Mouse (Mus musculus): ENCODE data around the gene Phactr4. TPM values are rescaled to one million over a fixed set of nuclear protein-coding genes. Genes with fewer than 3 reads are reported as not detected.

Phactr4 gene
- total RNA-seq, 4 experiments from 2014 or later = 10.2 to 13.1 (median 10.9) TPM

DNA sequence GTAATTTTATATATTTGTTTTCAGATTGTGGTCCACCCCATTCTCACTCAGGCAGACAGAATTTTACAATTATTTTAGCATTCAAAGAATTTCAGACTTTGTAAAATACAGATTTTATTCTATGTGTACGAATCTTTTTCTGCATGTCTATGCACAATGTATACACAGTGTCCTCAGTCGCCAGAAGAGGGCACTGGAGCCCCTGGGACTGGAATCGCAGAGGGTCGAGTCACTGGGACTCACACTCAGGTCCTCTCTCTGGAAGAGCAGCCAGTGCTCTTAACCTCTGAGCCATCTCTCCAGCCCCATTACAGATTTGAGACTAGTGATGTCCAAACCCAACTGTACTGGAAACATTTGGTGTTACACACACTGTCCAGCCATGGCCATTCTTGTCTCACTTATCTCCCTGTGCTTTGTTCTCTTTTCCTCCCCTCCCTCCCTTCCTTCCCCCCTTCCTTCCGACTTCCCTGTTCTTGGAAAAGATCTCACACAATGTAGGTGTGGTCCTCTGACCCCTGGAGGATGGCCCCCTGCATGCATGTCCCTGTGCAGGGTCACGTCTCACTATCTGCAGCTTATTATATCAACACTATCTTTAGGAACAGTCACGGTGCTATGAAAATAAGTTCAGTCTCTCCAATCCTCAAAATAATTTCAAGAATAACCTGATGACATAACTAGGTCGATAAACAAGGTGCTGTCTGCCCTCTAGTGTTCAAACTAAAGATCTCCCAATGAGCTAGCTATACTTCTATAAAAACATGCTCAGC is 10.8 kb downstream of the Phactr4 start:
- DNase-seq (ENCODE audit: low spot score in 2 of 2) = no peak

DNA sequence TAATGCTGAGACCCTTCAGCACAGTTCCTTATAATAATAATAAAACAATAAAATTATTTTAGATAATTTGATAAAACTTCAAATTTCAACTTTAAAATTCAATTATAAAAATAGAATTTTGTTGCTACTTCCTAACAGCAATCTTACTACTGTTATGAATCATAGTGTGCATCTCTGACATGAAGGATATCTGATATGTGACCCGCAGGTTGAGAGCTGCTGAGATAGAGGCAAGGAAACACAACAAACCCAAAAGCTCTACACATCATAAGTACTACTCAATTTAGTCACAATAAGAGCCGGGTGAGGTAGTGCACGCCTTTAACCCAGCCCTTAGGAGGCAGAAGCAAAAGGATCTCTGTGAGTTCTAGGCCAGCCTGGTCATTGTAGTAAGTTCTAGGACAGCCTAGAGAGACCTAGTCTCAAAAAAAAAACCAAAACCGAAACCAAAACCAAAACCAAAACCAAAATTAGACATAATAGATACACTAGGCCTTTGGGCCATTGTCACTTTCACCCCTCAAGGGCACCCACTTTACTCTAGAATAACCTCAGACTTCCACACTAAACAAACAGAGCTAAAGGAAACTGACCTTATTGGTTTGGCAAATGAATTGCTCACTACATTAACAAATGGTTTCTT is 12.6 kb downstream of the Phactr4 start:
- DNase-seq (ENCODE audit: low spot score in 2 of 2) = no peak

DNA sequence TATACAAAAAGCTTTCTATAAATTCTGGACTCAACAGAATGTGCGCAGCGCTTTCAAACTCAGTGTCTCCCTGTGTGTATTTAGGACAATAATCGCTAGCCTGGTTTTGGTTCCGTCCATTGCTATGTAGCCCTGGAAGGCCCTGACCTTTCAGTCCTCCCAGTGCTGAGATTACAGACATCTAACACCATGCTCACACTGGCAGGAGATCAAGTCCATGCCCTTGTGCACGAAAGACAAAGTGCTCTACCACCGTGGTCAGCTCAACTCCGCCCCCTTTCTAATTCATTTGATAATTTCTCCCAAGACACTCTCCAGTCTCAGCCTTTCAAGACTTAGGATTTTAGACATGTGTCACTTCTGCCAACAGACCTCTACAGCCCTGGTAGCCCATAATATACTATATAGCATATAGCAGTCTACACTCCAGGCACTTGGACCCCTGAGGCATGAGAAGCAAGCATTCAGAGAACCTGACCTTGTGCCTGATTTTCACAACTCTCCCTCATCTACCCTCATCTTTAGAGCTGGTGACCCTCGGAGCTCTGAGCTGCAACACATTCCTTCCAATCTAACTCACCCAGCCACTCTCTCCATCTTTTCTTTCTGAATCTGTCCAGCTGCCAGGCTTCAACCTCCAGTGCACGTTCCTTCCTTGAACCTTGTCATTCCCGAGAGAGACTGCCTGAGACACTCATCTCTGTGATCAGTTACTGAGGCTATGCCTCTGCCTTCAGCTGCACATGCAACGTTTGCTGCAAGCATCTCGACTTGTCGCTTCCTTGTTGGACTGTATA is 15.7 kb downstream of the Phactr4 start:
- DNase-seq (ENCODE audit: low spot score in 2 of 2) = peak; percentile 22 to 45

DNA sequence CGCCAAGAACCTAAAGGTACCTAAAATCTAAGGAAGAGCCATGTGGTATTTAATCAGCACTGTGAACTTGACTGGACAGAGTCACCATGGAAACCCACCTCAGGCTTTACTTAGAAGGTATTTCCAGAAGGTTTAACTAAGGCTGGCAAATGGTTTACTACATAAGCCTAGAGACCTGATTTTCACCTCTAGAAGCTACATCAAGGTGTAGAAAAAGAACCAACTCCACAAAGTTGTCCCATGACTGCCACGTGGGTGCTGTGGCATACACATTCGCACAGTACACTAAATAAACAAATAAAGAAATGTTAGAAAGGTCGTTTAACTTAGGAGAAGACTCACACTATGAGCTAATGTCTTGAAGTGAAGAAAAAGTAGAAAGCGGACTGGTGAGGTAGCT is 17.7 kb downstream of the Phactr4 start:
- DNase-seq (ENCODE audit: low spot score in 2 of 2) = no peak

DNA sequence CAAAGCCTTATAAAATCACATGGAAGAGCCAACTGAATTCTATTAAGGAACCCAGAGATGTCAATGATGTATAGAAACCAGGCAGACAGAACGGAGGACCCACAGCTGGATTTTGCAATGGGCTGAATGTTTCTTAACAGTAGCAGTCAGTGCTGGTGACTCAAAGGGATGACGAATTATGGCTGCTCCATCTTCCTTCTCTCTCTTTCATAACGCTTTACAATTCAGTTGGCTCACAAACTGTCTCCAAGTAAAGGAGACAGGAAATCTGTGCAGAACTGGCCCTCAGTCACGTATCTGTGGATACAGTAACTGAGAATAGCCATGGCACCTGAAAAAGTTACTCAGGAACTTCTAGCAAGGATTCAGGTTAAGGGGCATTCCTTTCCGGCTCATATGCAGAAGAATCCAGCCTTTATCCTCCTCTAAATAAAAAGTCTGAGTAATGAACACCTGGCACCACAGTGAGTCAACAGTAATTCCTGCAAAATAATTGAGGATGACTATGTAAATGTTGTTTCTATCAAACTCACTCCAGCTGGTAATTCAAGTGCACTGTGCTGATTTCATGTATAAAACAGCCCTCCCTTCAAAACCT is 19.1 kb downstream of the Phactr4 start:
- no peak for DNase-seq (ENCODE audit: low spot score in 2 of 2)

DNA sequence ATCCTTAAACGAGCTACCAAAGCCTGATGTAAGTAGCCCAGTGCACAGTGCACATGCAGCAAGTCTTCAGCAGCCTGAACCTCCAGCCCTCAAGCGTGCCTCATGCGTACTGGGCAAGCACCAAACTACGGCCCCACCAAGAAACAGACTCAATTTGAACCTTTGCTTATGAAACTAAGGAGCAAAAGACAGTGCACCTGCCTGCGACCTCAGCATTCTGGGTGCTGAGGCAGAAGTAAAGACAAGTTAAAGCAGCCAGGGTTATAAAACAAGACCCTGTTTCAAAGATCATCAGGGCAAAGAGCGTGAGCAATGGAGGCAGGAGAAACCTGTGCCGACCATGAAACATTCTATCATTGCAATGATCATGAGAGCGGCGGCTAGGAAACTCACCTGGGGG is 21.3 kb downstream of the Phactr4 start:
- DNase-seq (ENCODE audit: low spot score in 2 of 2) = no peak

DNA sequence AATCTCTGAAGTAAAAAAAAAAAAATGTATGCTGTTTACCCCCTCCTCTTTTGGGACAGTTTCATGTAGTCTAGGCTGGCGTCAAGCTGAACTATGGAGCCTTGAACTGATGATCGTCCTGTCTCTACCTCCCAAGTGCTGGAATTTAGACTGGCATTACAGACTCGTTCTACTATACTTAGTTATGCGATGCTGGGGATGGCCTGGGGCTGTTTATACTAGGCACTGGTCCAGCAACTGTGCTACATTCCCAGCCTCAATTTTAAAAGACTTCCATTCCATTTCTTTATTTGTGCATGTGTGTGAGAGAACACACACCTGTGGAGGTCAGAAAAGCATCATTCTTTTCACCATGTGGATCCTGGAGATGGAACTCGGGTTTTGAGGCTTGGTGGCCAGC is 23.4 kb downstream of the Phactr4 start:
- no peak for DNase-seq (ENCODE audit: low spot score in 2 of 2)

DNA sequence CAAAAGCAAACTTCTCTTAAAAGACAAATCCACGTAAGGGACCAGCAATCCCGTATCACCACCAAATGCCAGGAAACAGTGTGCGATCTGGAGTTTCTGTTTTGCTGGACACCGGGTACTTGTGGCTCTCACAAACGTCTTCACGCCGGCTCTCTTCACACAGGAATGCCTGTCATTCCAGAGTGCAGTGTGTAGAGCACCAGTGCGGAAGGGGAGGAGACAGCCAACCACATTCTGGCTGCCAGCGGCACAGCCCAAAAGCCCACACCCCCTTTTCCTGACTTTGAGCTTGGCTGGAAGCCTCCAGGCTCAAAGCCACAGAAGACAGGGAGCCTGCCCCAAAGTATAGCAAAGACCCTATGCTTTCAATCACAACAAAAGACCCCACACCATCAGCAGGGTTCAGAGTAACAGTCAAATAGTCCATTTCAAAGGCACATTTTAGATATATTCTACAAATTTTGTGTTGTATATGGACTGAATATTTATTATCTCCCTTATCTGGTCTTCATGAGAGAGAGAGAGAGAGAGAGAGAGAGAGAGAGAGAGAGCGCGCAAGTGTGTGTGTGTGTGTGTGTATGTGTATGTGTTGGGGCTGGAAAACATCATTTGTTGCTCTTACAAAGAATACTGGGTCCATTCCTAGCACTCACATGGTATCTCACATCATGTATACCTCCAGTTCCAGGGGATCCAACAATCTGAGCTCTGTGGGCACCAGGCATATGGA is 24.1 kb downstream of the Phactr4 start:
- peak; percentile 55 to 60 for DNase-seq (ENCODE audit: low spot score in 2 of 2)

DNA sequence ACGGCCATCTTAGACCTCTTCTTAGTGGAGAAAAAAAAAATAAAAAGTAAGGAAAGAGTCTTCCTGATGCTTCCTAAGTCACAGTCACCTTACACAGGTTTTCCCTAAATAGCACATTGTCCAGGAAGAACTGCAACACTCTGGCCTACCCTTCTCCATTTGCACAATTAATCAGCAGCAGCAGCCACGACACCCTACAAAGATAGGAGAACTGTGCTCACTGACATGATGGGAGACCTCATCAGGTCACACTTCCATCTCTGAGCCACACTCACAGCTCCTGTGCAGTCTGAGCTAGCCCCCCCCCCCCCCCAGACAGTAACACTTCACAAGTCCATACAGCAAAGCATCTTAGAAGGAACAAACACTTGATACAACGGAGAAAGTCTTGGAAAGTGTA is 25.2 kb downstream of the Phactr4 start:
- DNase-seq (ENCODE audit: low spot score in 2 of 2) = no peak

DNA sequence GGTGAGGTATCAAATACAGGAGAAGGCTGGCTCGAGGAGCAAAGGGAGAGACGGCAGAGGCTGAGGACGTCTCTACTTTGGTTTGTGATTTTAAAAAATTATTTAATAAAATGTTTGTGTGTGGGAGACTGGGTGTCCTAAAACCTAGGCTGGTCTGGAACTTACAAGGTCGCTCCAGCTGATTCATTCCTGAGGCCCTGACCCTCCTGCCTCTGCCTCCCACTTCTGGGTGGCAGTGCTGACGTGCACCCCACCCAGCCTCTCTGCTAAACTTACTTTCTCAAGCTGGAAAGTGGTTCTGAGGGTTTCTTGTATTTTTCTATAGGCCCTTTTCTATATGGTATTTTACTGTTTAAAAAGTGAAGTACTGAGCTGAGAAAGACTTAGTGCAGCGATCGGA is 26.0 kb downstream of the Phactr4 start:
- no peak for DNase-seq (ENCODE audit: low spot score in 2 of 2)

DNA sequence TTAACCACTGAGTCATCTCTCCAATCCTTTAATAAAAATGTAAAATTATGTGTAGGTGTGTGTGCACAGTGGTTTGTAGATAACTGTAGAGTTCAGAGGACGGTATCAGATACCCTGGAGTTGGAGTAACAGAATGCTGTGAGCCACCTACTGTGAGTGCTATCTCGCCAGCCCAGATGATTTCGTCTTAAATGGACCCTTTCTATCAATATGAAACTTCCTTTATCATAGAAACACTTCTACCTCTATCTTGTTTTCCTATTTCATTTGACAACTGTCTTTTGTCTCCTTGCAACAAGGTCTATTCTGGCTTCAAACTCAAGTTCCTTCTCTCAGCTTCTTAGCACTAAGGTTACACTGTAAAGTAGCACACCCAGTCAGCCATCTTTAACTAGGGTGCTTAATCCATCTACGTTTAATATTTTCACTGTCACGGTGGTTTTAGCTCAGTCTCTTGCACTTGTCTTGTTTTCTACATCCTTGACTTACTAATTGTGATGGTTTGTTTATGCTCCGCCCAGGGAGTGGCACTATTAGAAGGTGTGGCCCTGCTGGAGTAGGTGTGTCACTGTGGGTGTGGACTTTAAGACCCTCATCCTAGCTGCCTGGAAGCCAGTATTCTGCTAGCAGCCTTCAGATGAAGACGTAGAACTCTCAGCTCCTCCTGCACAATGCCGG is 31.1 kb downstream of the Phactr4 start:
- no peak for DNase-seq (ENCODE audit: low spot score in 2 of 2)

DNA sequence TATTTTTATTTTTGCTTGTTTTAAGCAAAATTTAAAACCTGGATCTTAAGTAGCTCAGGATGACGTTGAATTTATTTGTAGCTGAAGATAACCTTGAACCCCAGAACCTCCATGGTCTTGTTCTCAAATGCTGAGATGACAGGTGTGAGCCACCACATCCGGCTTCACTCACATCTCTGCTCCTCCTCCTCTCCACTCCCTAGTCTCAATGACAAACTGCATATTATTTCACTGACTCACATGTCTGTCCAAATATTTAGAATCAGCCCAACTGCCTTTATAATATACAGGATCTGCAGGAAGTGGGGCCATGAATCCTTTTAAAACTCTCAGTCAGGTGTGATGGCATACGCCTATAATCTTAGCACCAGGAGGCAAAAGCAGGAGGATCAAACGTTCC is 33.0 kb downstream of the Phactr4 start:
- no peak for DNase-seq (ENCODE audit: low spot score in 2 of 2)

DNA sequence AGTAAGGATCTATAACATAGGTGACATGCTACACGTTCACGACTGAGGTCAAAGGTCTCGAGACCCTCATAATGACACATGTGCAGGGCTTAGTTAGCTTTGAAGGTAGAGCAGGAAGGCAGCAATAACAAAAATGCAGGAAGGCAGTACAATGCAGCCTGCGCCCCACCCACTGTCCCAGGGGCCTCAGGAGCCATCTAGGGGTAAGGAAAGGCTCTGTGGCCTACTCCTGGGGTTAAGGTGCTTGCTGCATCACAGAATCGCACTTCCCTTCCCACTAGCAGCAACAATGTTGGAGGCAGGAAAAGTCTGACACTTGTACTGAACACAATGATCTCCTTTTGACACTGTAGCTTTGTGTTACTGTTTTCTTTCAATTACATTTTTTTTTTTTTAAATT is 34.7 kb downstream of the Phactr4 start:
- DNase-seq (ENCODE audit: low spot score in 2 of 2) = no peak

DNA sequence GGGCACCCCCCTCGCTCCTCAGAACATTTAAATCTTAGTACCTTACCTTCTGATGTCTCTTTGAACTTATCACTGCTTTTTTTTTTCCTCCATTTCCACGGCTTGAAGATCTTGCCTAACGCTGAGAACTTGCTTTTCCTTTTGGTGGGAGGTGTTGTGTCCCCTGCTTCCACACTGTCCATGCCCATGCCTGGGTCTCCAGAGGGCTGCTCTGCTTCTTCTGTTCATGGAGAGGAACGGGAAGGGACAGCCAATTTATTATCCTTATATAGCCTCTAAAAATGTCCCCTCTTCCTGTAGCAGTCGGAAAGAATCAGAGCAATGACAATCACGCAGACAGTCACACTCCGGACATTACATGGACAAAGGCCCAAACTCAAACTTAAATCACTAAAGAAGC is 35.4 kb downstream of the Phactr4 start:
- no peak for DNase-seq (ENCODE audit: low spot score in 2 of 2)

DNA sequence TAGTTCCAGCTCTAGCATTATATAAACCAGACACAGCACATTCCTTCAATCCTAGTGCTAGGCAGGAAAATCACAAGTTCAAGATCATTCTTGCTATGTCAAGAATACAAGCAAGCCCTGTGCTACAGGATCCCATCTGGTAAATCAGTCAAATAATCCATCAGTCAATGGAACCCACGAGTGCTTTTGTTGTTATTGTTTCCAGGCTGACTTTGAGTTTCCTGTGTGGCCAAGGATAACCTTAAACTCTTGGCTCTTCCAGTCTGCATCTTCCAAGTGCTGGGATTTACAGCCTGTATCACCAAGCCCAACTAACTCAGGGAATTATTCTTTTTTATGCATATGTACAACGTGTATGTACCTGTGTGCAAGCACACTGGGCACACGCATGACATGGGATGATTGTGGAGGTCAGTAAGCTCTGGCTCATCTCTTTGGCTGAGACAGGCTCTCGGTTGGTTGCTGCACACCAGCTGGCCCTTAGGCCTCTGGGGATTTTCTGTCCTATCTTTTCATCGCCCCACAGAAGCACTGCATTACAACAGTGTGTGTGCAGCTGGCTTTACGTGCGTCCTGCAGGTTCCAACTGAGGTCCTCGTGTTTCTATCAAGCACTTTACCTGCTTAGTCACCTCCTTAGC is 36.4 kb downstream of the Phactr4 start:
- DNase-seq (ENCODE audit: low spot score in 2 of 2) = no peak

DNA sequence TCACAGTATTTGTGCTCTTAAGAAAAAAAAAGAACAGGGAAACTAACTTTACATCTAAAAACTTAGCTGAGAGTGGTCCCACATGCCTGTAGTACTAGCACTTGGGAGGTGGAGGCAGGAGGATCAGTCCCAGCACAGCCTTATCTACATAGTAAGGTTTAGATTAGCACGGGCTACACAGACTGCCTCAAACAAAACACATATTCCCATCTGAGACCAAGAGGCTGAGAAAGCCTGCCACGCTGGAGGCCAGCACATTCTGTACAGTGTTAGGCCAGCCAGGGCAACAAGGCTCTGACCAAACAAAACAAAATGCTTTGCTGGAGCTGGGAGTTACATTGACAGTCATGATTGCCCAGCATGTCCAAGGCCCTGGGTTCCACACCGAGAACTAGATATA is 38.8 kb downstream of the Phactr4 start:
- no peak for DNase-seq (ENCODE audit: low spot score in 2 of 2)

DNA sequence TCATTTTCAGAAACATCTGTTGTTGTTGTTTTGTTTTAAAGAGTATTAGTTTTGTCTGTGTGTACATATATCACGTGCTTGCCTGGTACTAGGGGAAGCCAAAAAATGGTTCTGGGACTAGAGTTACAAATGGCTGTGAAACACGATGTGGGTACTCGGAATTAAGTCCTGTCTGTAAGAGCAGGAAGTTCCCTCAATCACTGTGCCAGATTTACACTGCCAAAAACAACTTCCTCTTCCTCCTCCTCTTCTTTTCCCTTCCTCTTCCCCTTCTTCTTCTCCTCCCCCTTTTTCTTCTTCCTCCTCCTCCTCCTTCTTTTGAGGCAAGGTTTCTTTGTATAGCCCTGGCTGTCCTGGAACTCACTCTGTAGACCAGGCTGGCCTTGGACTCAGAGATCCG is 40.0 kb downstream of the Phactr4 start:
- DNase-seq (ENCODE audit: low spot score in 2 of 2) = no peak

DNA sequence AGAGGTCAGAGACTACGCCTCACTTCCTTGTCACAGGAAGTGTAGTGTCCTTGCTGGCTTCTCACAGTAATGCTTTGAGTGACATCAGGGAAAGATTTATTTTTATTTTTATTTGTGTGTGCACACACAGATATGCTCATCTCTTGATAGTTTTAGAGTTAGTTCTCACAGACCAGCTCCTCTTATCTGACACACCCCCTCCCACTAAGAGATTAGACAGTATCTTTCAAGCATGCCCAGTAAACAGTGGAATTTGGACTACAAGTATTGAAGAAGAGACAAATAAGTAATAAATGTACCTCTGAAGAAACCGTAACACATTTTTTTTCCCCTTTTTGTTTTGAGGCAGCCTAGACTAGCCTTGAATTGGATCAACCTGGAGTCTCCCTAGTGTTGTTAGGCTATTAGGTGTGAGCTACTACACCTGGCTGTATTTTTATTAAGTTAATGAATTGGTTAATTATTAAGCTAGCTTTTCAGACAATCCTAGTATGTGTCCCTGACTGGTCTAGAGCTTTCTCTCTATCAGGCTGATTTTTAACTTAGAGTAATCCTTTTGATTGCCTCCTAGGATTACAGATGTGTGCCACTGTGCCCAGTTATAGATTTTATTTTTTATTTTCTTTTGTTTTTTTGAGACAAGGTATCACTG is 41.2 kb downstream of the Phactr4 start:
- DNase-seq (ENCODE audit: low spot score in 2 of 2) = no peak

DNA sequence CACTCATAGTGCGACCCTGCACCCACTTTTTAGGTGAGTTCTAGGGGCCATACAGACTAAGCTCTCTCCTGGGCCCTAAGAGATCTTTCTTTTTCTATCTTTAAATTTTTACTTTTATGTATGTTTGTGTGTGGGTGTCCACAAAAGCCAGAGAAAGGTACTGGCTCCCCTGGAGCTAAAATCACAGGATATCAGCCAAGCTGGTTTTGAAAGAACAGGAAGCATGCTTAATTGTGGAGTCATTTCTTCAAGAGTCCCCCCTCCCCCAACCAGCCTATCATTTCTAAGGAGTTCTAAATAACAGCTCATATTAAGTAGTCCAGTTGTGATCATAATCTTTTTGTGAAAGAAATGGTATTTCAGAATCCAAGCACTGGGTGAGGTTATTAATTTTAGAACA is 48.5 kb downstream of the Phactr4 start:
- DNase-seq (ENCODE audit: low spot score in 2 of 2) = no peak

Measured in gastrocnemius, adult 8-10 months (tissue).